Mouse (Mus musculus): Measurements from ENCODE around the gene Fam151a.
"Not testable (repeated sequence)": the region's sequence is repeated elsewhere in the genome, so short reads cannot be mapped to it uniquely, and the experiment has no call there.

The Fam151a gene

GRCm38 (mm10) chr4:106776998-106777397, 43.3 kb downstream of the Fam151a start:
- DNase-seq (ENCODE audit: low spot score): peak; percentile 54

GRCm38 (mm10) chr4:106778116-106778788, 44.6 kb downstream of the Fam151a start:
- DNase-seq (ENCODE audit: low spot score): peak; percentile 91

GRCm38 (mm10) chr4:106780045-106780444, 46.4 kb downstream of the Fam151a start:
- no peak for DNase-seq (ENCODE audit: low spot score)

- no peak for DNase-seq (ENCODE audit: low spot score)
These were observed 49.4 kb downstream of the Fam151a start for GRCm38 (mm10) chr4:106783137-106783536.

GRCm38 (mm10) chr4:106784806-106785205, 51.1 kb downstream of the Fam151a start:
- DNase-seq (ENCODE audit: low spot score): no peak

GRCm38 (mm10) chr4:106785345-106785744, 51.7 kb downstream of the Fam151a start:
- DNase-seq (ENCODE audit: low spot score): no peak

GRCm38 (mm10) chr4:106785753-106786540, 52.3 kb downstream of the Fam151a start:
- peak; percentile 57 for DNase-seq (ENCODE audit: low spot score)

GRCm38 (mm10) chr4:106787830-106788229, 54.1 kb downstream of the Fam151a start:
- peak; percentile 42 for DNase-seq (ENCODE audit: low spot score)

GRCm38 (mm10) chr4:106788627-106789026, 54.9 kb downstream of the Fam151a start:
- DNase-seq (ENCODE audit: low spot score): no peak

- DNase-seq (ENCODE audit: low spot score): no peak
These were observed 56.0 kb downstream of the Fam151a start for GRCm38 (mm10) chr4:106789705-106790104.

- not testable (repeated sequence) for DNase-seq (ENCODE audit: low spot score)
These were observed 56.5 kb downstream of the Fam151a start for GRCm38 (mm10) chr4:106790218-106790617.

GRCm38 (mm10) chr4:106790938-106791337, 57.2 kb downstream of the Fam151a start:
- DNase-seq (ENCODE audit: low spot score): no peak

- no peak for DNase-seq (ENCODE audit: low spot score)
These were observed 58.6 kb downstream of the Fam151a start for GRCm38 (mm10) chr4:106792276-106792675.

GRCm38 (mm10) chr4:106793826-106794225, 60.1 kb downstream of the Fam151a start:
- not testable (repeated sequence) for DNase-seq (ENCODE audit: low spot score)

- DNase-seq (ENCODE audit: low spot score): no peak
These were observed 60.6 kb downstream of the Fam151a start for GRCm38 (mm10) chr4:106794247-106794646.

- DNase-seq (ENCODE audit: low spot score): no peak
These were observed 61.6 kb downstream of the Fam151a start for GRCm38 (mm10) chr4:106795289-106795688.

Measured in MN1 (cell line).